Mouse (Mus musculus) heart, embryonic 12.5 days (tissue): Measurements from ENCODE around the gene Taar4. TPM values are rescaled to one million over a fixed set of nuclear protein-coding genes. Genes with fewer than 3 reads are reported as not detected.

Source experiments
- ATAC-seq: fragments of 200-750 bp; cut with Nextera tagmentation; 2 replicates; pipeline ENCODE4 v1.8.0; 2017; ENCODE audit warnings: moderate TSS enrichment, moderate library complexity; ENCODE audit not compliant: insufficient number of reproducible peaks, low FRiP score
- H3K27ac ChIP-seq: fragments of 300-500 bp; sonication (generic); 2 replicates; pipeline ENCODE4 v1.5.1; 2016; ENCODE audit warnings: mild to moderate bottlenecking, moderate library complexity; ENCODE audit not compliant: poor library complexity, severe bottlenecking
- H3K27me3 ChIP-seq: fragments of 300-500 bp; sonication (generic); replicated peaks from 2 replicates; pipeline ENCODE4 v1.6.1; 2016; ENCODE audit warnings: mild to moderate bottlenecking, moderate library complexity
- H3K36me3 ChIP-seq: fragments of 300-500 bp; sonication (generic); 2 replicates; pipeline ENCODE4 v1.6.1; 2016; ENCODE audit warnings: mild to moderate bottlenecking, moderate library complexity
- H3K4me1 ChIP-seq: fragments of 300-500 bp; sonication (generic); replicated peaks from 2 replicates; pipeline ENCODE4 v1.6.1; 2016; ENCODE audit warnings: mild to moderate bottlenecking
- H3K4me2 ChIP-seq: fragments of 300-500 bp; sonication (generic); 2 replicates; pipeline ENCODE4 v1.6.1; 2016; ENCODE audit warnings: mild to moderate bottlenecking, moderate library complexity
- H3K4me3 ChIP-seq: fragments of 300-500 bp; sonication (generic); 2 replicates; pipeline ENCODE4 v1.5.1; 2016; ENCODE audit warnings: mild to moderate bottlenecking
- H3K9ac ChIP-seq: fragments of 300-500 bp; sonication (generic); 2 replicates; pipeline ENCODE4 v1.6.1; 2016; ENCODE audit warnings: mild to moderate bottlenecking, moderate library complexity
- H3K9me3 ChIP-seq: fragments of 300-500 bp; sonication (generic); replicated peaks from 2 replicates; pipeline ENCODE4 v1.6.1; 2016; ENCODE audit warnings: mild to moderate bottlenecking, moderate library complexity
- WGBS: fragments of 180-500 bp; shearing (Covaris S2); methylation state at CpG from one replicate; pipeline ENCODE4 v1.1.7; 2016; 5-methylcytosine and 5-hydroxymethylcytosine counted together
- polyA plus RNA-seq: library from polyadenylated mRNA; unstranded; fragments of >200 nt; fragmentation: Nextera tagmentation; extraction: Ambion mirVana; gene quantifications from 2 replicates; pipeline ENCODE4 v1.2.1, GENCODE M21; 2016

Gene Taar4
- polyA plus RNA-seq, 1 experiment from 2014 or later, result not detected

DNA sequence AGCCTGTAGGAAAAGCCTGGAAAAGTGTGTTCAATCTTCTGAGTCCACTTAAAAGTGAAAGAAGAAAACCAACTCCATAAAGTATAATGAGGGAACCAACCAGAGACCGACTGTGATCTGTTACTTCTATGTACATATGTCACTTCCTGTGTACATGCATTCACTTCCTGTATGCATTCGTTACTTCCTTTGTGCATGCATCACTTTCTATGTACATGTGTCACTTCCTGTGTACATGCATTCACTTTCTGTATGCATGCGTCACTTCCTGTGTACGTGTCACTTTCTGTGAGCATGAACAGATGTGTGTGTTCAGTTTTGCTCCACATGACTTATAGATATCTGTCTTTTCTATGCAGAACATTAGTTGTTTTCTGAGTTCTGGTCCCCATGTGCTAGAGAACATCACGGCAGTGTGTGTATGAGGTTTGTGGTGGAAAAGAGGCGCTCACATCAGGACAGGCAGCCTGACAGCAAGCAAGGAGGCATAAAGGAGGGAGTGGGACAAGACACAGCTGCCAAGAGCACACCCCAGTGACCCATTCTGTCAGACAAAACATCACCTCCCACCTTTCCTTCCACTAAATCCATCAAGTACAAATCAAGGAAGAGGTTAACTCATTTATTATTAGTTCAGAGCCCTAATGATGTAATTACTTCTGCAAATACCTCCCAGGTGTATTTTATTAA is 4.8 kb downstream of the Taar4 start:
- Histone ChIP-seq H3K36me3 (no peaks in the 10 kb centered on the region), H3K4me2 (no peak overlapping the region), H3K27ac (no peak overlapping the region), H3K9ac (no peak overlapping the region), H3K27me3 (no peaks in the 10 kb centered on the region), H3K9me3 (no peaks in the 10 kb centered on the region; the same call in 1 of the 2 replicates), H3K4me3 (no peak overlapping the region), H3K4me1 (0 out of 2 replicates have a peak, but pooled peaks cover 2% of the 10 kb centered on the region)
- ATAC-seq, result no peak
- 72% methylated on average over 6 of the region's 6 CpGs for WGBS

DNA sequence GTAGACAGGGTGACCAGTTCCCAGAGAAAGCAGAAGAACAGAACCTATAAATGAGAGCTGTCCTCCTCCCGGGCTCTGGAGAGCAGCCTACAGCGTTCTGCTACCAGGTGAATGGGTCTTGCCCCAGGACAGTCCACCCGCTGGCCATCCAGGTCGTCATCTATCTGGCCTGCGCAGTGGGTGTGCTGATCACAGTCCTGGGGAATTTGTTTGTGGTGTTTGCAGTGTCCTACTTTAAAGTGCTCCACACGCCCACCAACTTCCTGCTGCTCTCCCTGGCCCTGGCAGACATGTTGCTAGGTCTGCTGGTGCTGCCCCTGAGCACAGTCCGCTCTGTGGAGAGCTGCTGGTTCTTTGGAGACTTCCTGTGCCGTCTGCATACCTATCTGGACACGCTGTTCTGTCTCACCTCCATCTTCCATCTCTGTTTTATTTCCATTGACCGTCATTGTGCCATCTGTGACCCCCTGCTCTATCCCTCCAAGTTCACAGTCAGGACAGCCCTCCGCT is 10.4 kb downstream of the Taar4 start, which contains the start of gene Taar5:
Gene Taar5, plus strand, starts transcription at position 51 of the 510 bp plus-strand sequence.
- Histone ChIP-seq H3K27me3 (no peaks in the 10 kb centered on the region), H3K4me3 (no peak within 1 kb of the TSS), H3K4me2 (no peak within 1 kb of the TSS), H3K9me3 (no peaks in the 10 kb centered on the region; the same call in 1 of the 2 replicates), H3K4me1 (0 out of 2 replicates have a peak, but pooled peaks cover 2% of the 10 kb centered on the region), H3K9ac (no peak within 1 kb of the TSS), H3K27ac (no peak within 1 kb of the TSS), H3K36me3 (no peaks in the 10 kb centered on the region)
- ATAC-seq, result no peak
- WGBS, result 82% methylated on average over 11 of the region's 11 CpGs

GRCm38 (mm10) chr10:23971256-23971655 is 11.0 kb downstream of the Taar4 start:
- H3K9me3 ChIP-seq, result no peaks in the 10 kb centered on the region; the same call in 1 of the 2 replicates
- no peak overlapping the region for H3K9ac ChIP-seq
- no peak overlapping the region for H3K4me3 ChIP-seq
- no peaks in the 10 kb centered on the region for H3K36me3 ChIP-seq
- no peaks in the 10 kb centered on the region for H3K27me3 ChIP-seq
- H3K4me1 ChIP-seq, result 0 out of 2 replicates have a peak, but pooled peaks cover 2% of the 10 kb centered on the region
- 80% methylated on average over 5 of the region's 5 CpGs for WGBS
- H3K27ac ChIP-seq, result no peak overlapping the region
- no peak for ATAC-seq
- H3K4me2 ChIP-seq, result no peak overlapping the region

DNA sequence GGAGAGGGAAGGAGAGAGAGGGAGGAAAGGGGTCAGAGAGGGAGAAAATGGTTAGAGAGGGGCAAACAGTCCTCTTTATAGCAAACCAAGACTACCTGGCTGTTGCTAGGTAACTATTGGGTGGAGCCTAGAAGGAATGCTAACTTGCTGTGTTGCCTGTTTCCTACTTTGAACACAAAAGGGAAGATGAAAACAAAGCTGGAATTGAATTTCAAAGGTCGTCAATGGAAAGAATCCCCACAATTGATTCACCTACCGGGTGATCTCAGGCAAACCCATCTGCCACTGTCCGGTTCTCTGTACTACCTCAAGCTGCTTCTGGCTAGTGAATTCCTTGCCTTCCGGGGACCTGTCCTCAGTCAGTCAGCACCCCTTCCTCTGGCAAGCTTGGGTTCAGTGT is 17.7 kb downstream of the Taar4 start:
- no peak for ATAC-seq
- Histone ChIP-seq H3K27me3 (no peaks in the 10 kb centered on the region), H3K9ac (no peak overlapping the region), H3K4me2 (no peak overlapping the region), H3K27ac (no peak overlapping the region), H3K4me3 (no peak overlapping the region), H3K4me1 (no peaks in the 10 kb centered on the region), H3K36me3 (no peaks in the 10 kb centered on the region), H3K9me3 (no peaks in the 10 kb centered on the region)
- 54% methylated on average over 4 of the region's 4 CpGs for WGBS

GRCm38 (mm10) chr10:23978901-23979705 is 18.8 kb downstream of the Taar4 start:
- H3K36me3 ChIP-seq, result no peaks in the 10 kb centered on the region
- no peaks in the 10 kb centered on the region for H3K27me3 ChIP-seq
- no peak overlapping the region for H3K9ac ChIP-seq
- H3K27ac ChIP-seq, result no peak overlapping the region
- ATAC-seq, result peak; percentile 61
- H3K4me2 ChIP-seq, result no peak overlapping the region
- no peaks in the 10 kb centered on the region for H3K9me3 ChIP-seq
- no peaks in the 10 kb centered on the region for H3K4me1 ChIP-seq
- no peak overlapping the region for H3K4me3 ChIP-seq
- WGBS, result 42% methylated on average over 16 of the region's 16 CpGs

DNA sequence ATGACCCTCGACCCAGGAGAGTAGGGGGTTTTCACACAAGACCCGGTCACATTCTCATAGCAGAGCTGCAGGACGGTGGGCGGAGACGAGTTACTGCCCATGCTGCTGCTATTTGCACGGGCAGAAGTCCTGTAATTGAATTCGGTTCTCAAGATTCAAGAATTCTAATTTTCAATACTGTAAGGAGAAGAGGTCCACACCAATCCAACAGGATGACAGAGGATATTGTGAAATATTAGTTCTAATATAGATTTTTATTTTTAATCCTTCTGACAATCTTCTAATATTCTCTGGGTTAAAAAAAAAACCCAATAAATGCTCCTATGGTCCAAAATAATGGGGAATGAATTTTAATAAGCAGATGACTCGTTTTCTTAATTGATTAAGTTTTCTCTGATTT is 25.3 kb downstream of the Taar4 start, which contains the start of gene Taar6:
Gene Taar6, minus strand, starts transcription at position 101 of the 400 bp plus-strand sequence.
- H3K36me3 ChIP-seq, result no peaks in the 10 kb centered on the region

GRCm38 (mm10) chr10:23986419-23986818 is 26.1 kb downstream of the Taar4 start:
- no peak for ATAC-seq
- no peak overlapping the region for H3K4me3 ChIP-seq
- no peak overlapping the region for H3K4me2 ChIP-seq
- 0 out of 2 replicates have a peak, but pooled peaks cover 3% of the 10 kb centered on the region for H3K9me3 ChIP-seq
- H3K9ac ChIP-seq, result no peak overlapping the region
- no peaks in the 10 kb centered on the region for H3K36me3 ChIP-seq
- H3K4me1 ChIP-seq, result no peaks in the 10 kb centered on the region
- H3K27ac ChIP-seq, result no peak overlapping the region
- WGBS, result 73% methylated on average over 5 of the region's 5 CpGs
- no peaks in the 10 kb centered on the region for H3K27me3 ChIP-seq

More for the DNA sequence above, 25.3 kb downstream of the Taar4 start, which contains the start of gene Taar6:
- Histone ChIP-seq H3K4me3 (no peak within 1 kb of the TSS), H3K27me3 (no peaks in the 10 kb centered on the region), H3K27ac (no peak within 1 kb of the TSS), H3K4me2 (no peak within 1 kb of the TSS), H3K4me1 (no peaks in the 10 kb centered on the region), H3K9me3 (0 out of 2 replicates have a peak, but pooled peaks cover 3% of the 10 kb centered on the region), H3K9ac (no peak within 1 kb of the TSS)
- WGBS, result 68% methylated on average over 8 of the region's 8 CpGs
- no peak for ATAC-seq

DNA sequence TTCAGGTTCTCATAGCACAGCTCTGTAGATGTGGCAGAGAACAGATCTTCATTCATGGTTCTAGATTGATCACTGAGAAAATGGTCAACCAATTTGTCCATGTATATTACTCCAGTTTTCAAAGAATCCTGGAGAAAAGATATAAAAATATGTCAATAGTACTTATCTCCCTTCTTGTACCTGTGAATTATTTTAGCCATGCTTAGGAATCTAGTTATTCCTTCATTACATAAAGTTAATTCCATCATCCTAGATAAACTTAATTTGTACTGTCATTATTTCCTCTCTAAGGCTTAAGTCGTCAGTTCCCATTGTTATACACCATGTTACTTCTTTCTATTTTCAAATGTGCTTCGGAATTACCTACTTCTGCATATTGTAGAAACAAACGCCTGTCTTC is 33.1 kb downstream of the Taar4 start, which contains the start of gene Taar7a:
Gene Taar7a, minus strand, starts transcription at position 101 of the 400 bp plus-strand sequence.
- Histone ChIP-seq H3K4me3 (no peak within 1 kb of the TSS), H3K9me3 (0 out of 2 replicates have a peak, but pooled peaks cover 2% of the 10 kb centered on the region), H3K27me3 (no peaks in the 10 kb centered on the region), H3K27ac (no peak within 1 kb of the TSS), H3K9ac (no peak within 1 kb of the TSS), H3K36me3 (no peaks in the 10 kb centered on the region), H3K4me2 (no peak within 1 kb of the TSS), H3K4me1 (no peaks in the 10 kb centered on the region)
- no peak for ATAC-seq
- 85% methylated on average over 3 of the region's 3 CpGs for WGBS

- WGBS, result 84% methylated on average over 1 of the region's 1 CpGs
- Histone ChIP-seq H3K4me3 (no peak within 1 kb of the TSS), H3K4me1 (no peaks in the 10 kb centered on the region), H3K4me2 (no peak within 1 kb of the TSS), H3K9ac (no peak within 1 kb of the TSS), H3K9me3 (no peaks in the 10 kb centered on the region), H3K27ac (no peak within 1 kb of the TSS), H3K36me3 (no peaks in the 10 kb centered on the region), H3K27me3 (no peaks in the 10 kb centered on the region)
- no peak for ATAC-seq
Measured at GRCm38 (mm10) chr10:23999639-24000038, 39.3 kb downstream of the Taar4 start, which contains the start of gene Taar7b. TSS of gene Taar7b (plus strand) at chr10:23999939.

GRCm38 (mm10) chr10:24006442-24006841 is 46.1 kb downstream of the Taar4 start:
- Histone ChIP-seq H3K36me3 (no peaks in the 10 kb centered on the region), H3K4me3 (no peak overlapping the region), H3K9me3 (no peaks in the 10 kb centered on the region), H3K27me3 (no peaks in the 10 kb centered on the region), H3K4me1 (no peaks in the 10 kb centered on the region), H3K27ac (no peak overlapping the region), H3K9ac (no peak overlapping the region), H3K4me2 (no peak overlapping the region)
- WGBS, result 63% methylated on average over 1 of the region's 1 CpGs
- ATAC-seq, result no peak

GRCm38 (mm10) chr10:24007034-24007433 is 46.7 kb downstream of the Taar4 start:
- no peaks in the 10 kb centered on the region for H3K4me1 ChIP-seq
- no peaks in the 10 kb centered on the region for H3K27me3 ChIP-seq
- H3K4me2 ChIP-seq, result no peak overlapping the region
- H3K9me3 ChIP-seq, result no peaks in the 10 kb centered on the region
- 36% methylated on average over 2 of the region's 2 CpGs for WGBS
- no peaks in the 10 kb centered on the region for H3K36me3 ChIP-seq
- H3K27ac ChIP-seq, result no peak overlapping the region
- H3K4me3 ChIP-seq, result no peak overlapping the region
- no peak overlapping the region for H3K9ac ChIP-seq
- no peak for ATAC-seq
